Mouse (Mus musculus): ENCODE results near the gene Wdhd1. TPM values are rescaled to one million over a fixed set of nuclear protein-coding genes. Genes with fewer than 3 reads are reported as not detected.

The Wdhd1 gene
- polyA plus RNA-seq, 1 experiment from 2014 or later, result 23.1 TPM

GRCm38 (mm10) chr14:47298819-47299261 is 22.2 kb upstream of the Wdhd1 start:
- peaks cover 17% of the 10 kb centered on the region; the same call in 1 of the 2 replicates for H3K4me1 ChIP-seq
- ATAC-seq (ENCODE audit: insufficient number of reproducible peaks, low FRiP score, low TSS enrichment, low read depth), result peak; percentile 18; the same call in 1 of the 2 replicates
- peak overlapping the region; percentile 91 for H3K4me3 ChIP-seq (replicated peaks)
- WGBS, result 0% methylated on average over 15 of the region's 15 CpGs
- H3K36me3 ChIP-seq, result no peaks in the 10 kb centered on the region
- H3K9ac ChIP-seq, result peak overlapping the region; percentile 98
- peak overlapping the region; percentile 69 for H3K4me2 ChIP-seq (replicated peaks)
- H3K27ac ChIP-seq (replicated peaks), result peak overlapping the region; percentile 98
- no peaks in the 10 kb centered on the region for H3K27me3 ChIP-seq
- H3K9me3 ChIP-seq (replicated peaks), result no peaks in the 10 kb centered on the region

GRCm38 (mm10) chr14:47298408-47298792 is 21.7 kb upstream of the Wdhd1 start:
- under 1% methylated on average over 38 of the region's 38 CpGs for WGBS
- peak overlapping the region; percentile 98 for H3K27ac ChIP-seq (replicated peaks)
- no peaks in the 10 kb centered on the region for H3K9me3 ChIP-seq (replicated peaks)
- peak overlapping the region; percentile 69 for H3K4me2 ChIP-seq (replicated peaks)
- H3K36me3 ChIP-seq, result no peaks in the 10 kb centered on the region
- H3K4me3 ChIP-seq (replicated peaks), result peak overlapping the region; percentile 91
- H3K4me1 ChIP-seq, result peaks cover 17% of the 10 kb centered on the region; the same call in 1 of the 2 replicates
- no peaks in the 10 kb centered on the region for H3K27me3 ChIP-seq
- ATAC-seq (ENCODE audit: insufficient number of reproducible peaks, low FRiP score, low TSS enrichment, low read depth), result peak; percentile 74
- H3K9ac ChIP-seq, result peak overlapping the region; percentile 98

- Histone ChIP-seq H3K27ac (replicated peaks) (peak within 1 kb of the TSS; percentile 98), H3K4me1 (peaks cover 16% of the 10 kb centered on the region; the same call in 1 of the 2 replicates), H3K9ac (peak within 1 kb of the TSS; percentile 98), H3K36me3 (no peaks in the 10 kb centered on the region), H3K4me3 (replicated peaks) (peak within 1 kb of the TSS; percentile 91), H3K4me2 (replicated peaks) (peak within 1 kb of the TSS; percentile 69), H3K27me3 (no peaks in the 10 kb centered on the region), H3K9me3 (replicated peaks) (no peaks in the 10 kb centered on the region)
- ATAC-seq (ENCODE audit: insufficient number of reproducible peaks, low FRiP score, low TSS enrichment, low read depth), result peak; percentile 89
- under 1% methylated on average over 34 of the region's 34 CpGs for whole genome bisulfite sequencing
Measured at GRCm38 (mm10) chr14:47297785-47298407, 21.2 kb upstream of the Wdhd1 start, which contains the start of gene Mapk1ip1l. Mapk1ip1l (plus strand) TSS chr14:47298266.

DNA sequence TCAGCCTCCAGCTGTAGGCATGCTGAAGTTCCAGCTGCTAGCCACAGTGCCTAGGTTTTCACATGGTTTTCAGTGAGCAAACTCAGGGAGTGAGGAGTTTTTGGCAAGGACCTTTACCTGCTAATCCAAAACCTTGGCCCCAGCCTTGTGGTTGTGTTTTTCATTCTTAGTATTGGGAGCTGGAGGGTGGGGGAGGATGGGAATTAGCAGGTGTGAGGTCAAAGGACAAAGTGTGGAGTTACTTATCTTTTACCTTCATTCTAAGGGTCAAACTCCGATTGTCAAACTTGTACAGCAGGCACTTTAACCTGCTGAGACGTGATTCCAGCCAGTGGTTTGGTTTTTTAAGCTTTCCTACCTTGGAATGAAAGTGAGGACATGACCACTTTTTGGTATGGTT is 19.6 kb upstream of the Wdhd1 start:
- Histone ChIP-seq H3K4me3 (replicated peaks) (no peak overlapping the region), H3K9me3 (replicated peaks) (no peaks in the 10 kb centered on the region), H3K27me3 (no peaks in the 10 kb centered on the region), H3K4me1 (peaks cover 14% of the 10 kb centered on the region; the same call in 1 of the 2 replicates), H3K4me2 (replicated peaks) (no peak overlapping the region), H3K27ac (replicated peaks) (no peak overlapping the region), H3K36me3 (no peaks in the 10 kb centered on the region), H3K9ac (no peak overlapping the region)
- ATAC-seq (ENCODE audit: insufficient number of reproducible peaks, low FRiP score, low TSS enrichment, low read depth), result no peak
- WGBS, result 67% methylated on average over 2 of the region's 2 CpGs

- WGBS, result 40% methylated on average over 4 of the region's 4 CpGs
- H3K36me3 ChIP-seq, result peaks cover 11% of the 10 kb centered on the region; the same call in 1 of the 2 replicates
- H3K4me1 ChIP-seq, result peaks cover 2% of the 10 kb centered on the region; the same call in 1 of the 2 replicates
- H3K9me3 ChIP-seq (replicated peaks), result no peaks in the 10 kb centered on the region
- no peak overlapping the region for H3K9ac ChIP-seq
- no peak overlapping the region for H3K4me3 ChIP-seq (replicated peaks)
- H3K27me3 ChIP-seq, result no peaks in the 10 kb centered on the region
- H3K4me2 ChIP-seq (replicated peaks), result no peak overlapping the region
- ATAC-seq (ENCODE audit: insufficient number of reproducible peaks, low FRiP score, low TSS enrichment, low read depth), result no peak
- H3K27ac ChIP-seq (replicated peaks), result no peak overlapping the region
Measured at GRCm38 (mm10) chr14:47294136-47294535, 17.5 kb upstream of the Wdhd1 start.

GRCm38 (mm10) chr14:47291772-47292171 is 15.1 kb upstream of the Wdhd1 start:
- ATAC-seq (ENCODE audit: insufficient number of reproducible peaks, low FRiP score, low TSS enrichment, low read depth), result no peak
- Histone ChIP-seq H3K36me3 (peaks cover 11% of the 10 kb centered on the region; the same call in 1 of the 2 replicates), H3K4me1 (no peaks in the 10 kb centered on the region), H3K27ac (replicated peaks) (no peak overlapping the region), H3K4me3 (replicated peaks) (no peak overlapping the region), H3K4me2 (replicated peaks) (no peak overlapping the region), H3K9me3 (replicated peaks) (no peaks in the 10 kb centered on the region), H3K9ac (no peak overlapping the region), H3K27me3 (no peaks in the 10 kb centered on the region)
- 87% methylated on average over 1 of the region's 1 CpGs for WGBS

DNA sequence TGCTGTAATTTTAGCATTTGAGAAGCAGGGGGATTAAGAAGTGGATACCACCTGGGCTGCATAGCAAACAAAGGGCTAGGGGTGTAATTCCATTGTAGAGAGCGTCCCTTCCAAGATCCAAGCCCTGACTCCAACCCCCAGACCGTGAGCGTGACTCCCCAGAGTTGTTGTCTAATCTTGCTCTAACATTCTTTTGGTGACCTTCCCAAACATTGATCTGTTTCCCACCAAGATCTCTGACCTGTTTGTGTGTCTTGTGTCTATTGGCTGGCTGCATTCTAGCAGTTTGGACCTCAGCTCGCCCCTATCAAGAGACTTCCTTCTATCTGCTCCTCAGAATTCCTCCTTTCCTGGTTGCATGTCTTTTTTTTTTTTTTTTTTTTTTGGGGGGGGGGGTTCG is 10.4 kb upstream of the Wdhd1 start:
- 85% methylated on average over 5 of the region's 5 CpGs for WGBS
- H3K4me3 ChIP-seq (replicated peaks), result no peak overlapping the region
- H3K4me1 ChIP-seq, result no peaks in the 10 kb centered on the region
- no peak for ATAC-seq (ENCODE audit: insufficient number of reproducible peaks, low FRiP score, low TSS enrichment, low read depth)
- no peak overlapping the region for H3K27ac ChIP-seq (replicated peaks)
- H3K9me3 ChIP-seq (replicated peaks), result no peaks in the 10 kb centered on the region
- no peak overlapping the region for H3K9ac ChIP-seq
- H3K27me3 ChIP-seq, result no peaks in the 10 kb centered on the region
- H3K36me3 ChIP-seq, result peaks cover 11% of the 10 kb centered on the region; the same call in 1 of the 2 replicates
- no peak overlapping the region for H3K4me2 ChIP-seq (replicated peaks)

GRCm38 (mm10) chr14:47286215-47286614 is 9.6 kb upstream of the Wdhd1 start:
- ATAC-seq (ENCODE audit: insufficient number of reproducible peaks, low FRiP score, low TSS enrichment, low read depth), result no peak
- Histone ChIP-seq H3K9ac (no peak overlapping the region), H3K27me3 (no peaks in the 10 kb centered on the region), H3K36me3 (peaks cover 11% of the 10 kb centered on the region; the same call in 1 of the 2 replicates), H3K4me1 (no peaks in the 10 kb centered on the region), H3K27ac (replicated peaks) (no peak overlapping the region), H3K4me2 (replicated peaks) (no peak overlapping the region), H3K4me3 (replicated peaks) (no peak overlapping the region), H3K9me3 (replicated peaks) (no peaks in the 10 kb centered on the region)
- 81% methylated on average over 1 of the region's 1 CpGs for WGBS

- Histone ChIP-seq H3K9ac (no peak overlapping the region), H3K36me3 (peaks cover 7% of the 10 kb centered on the region; the same call in 1 of the 2 replicates), H3K9me3 (replicated peaks) (no peaks in the 10 kb centered on the region), H3K27ac (replicated peaks) (no peak overlapping the region), H3K4me1 (no peaks in the 10 kb centered on the region), H3K27me3 (no peaks in the 10 kb centered on the region), H3K4me3 (replicated peaks) (no peak overlapping the region), H3K4me2 (replicated peaks) (no peak overlapping the region)
- WGBS, result 99% methylated on average over 2 of the region's 2 CpGs
- no peak for ATAC-seq (ENCODE audit: insufficient number of reproducible peaks, low FRiP score, low TSS enrichment, low read depth)
Measured at GRCm38 (mm10) chr14:47285271-47285670, 8.6 kb upstream of the Wdhd1 start.

DNA sequence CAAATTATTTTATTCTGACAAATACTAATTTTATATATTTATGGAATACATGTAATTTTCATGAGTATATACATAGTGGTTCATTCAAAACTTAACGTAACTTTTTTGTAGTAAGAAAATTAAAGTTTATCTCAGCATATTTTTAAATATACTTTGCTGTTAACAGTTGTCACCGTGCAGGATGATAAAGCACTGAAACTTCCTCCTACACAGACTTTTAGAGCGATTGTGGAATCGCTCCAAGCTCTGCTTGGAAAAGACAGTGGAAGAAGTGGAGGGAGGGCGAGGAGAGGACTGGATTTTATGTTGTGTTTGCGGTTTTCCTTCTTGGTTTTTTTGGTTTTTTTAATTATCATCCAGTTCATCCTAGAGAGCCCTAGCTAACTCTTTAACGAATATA is 6.9 kb upstream of the Wdhd1 start:
- Histone ChIP-seq H3K27me3 (no peaks in the 10 kb centered on the region), H3K27ac (replicated peaks) (no peak overlapping the region), H3K4me1 (no peaks in the 10 kb centered on the region), H3K36me3 (no peaks in the 10 kb centered on the region), H3K9ac (no peak overlapping the region), H3K4me2 (replicated peaks) (no peak overlapping the region), H3K4me3 (replicated peaks) (no peak overlapping the region), H3K9me3 (replicated peaks) (no peaks in the 10 kb centered on the region)
- ATAC-seq (ENCODE audit: insufficient number of reproducible peaks, low FRiP score, low TSS enrichment, low read depth), result no peak
- 85% methylated on average over 7 of the region's 7 CpGs for WGBS

GRCm38 (mm10) chr14:47281535-47281934 is 4.9 kb upstream of the Wdhd1 start:
- H3K4me3 ChIP-seq (replicated peaks), result no peak overlapping the region
- no peaks in the 10 kb centered on the region for H3K9me3 ChIP-seq (replicated peaks)
- no peak for ATAC-seq (ENCODE audit: insufficient number of reproducible peaks, low FRiP score, low TSS enrichment, low read depth)
- 0 out of 2 replicates have a peak, but pooled peaks cover 4% of the 10 kb centered on the region for H3K4me1 ChIP-seq
- H3K27ac ChIP-seq (replicated peaks), result no peak overlapping the region
- no peaks in the 10 kb centered on the region for H3K27me3 ChIP-seq
- no peak overlapping the region for H3K4me2 ChIP-seq (replicated peaks)
- 95% methylated on average over 4 of the region's 4 CpGs for WGBS
- no peak overlapping the region for H3K9ac ChIP-seq
- H3K36me3 ChIP-seq, result no peaks in the 10 kb centered on the region

GRCm38 (mm10) chr14:47279058-47279457 is 2.4 kb upstream of the Wdhd1 start:
- WGBS, result 77% methylated on average over 2 of the region's 2 CpGs
- Histone ChIP-seq H3K4me3 (replicated peaks) (no peak overlapping the region), H3K27ac (replicated peaks) (no peak overlapping the region), H3K36me3 (no peaks in the 10 kb centered on the region), H3K9me3 (replicated peaks) (no peaks in the 10 kb centered on the region), H3K4me2 (replicated peaks) (no peak overlapping the region), H3K9ac (no peak overlapping the region), H3K4me1 (peaks cover 9% of the 10 kb centered on the region), H3K27me3 (no peaks in the 10 kb centered on the region)
- ATAC-seq (ENCODE audit: insufficient number of reproducible peaks, low FRiP score, low TSS enrichment, low read depth), result no peak

All from embryonic facial prominence, embryonic 15.5 days (tissue).